Mouse (Mus musculus): ENCODE data around the gene Cpeb3.
"Not testable (repeated sequence)": the region's sequence is repeated elsewhere in the genome, so short reads cannot be mapped to it uniquely, and the experiment has no call there.

Gene Cpeb3

DNA sequence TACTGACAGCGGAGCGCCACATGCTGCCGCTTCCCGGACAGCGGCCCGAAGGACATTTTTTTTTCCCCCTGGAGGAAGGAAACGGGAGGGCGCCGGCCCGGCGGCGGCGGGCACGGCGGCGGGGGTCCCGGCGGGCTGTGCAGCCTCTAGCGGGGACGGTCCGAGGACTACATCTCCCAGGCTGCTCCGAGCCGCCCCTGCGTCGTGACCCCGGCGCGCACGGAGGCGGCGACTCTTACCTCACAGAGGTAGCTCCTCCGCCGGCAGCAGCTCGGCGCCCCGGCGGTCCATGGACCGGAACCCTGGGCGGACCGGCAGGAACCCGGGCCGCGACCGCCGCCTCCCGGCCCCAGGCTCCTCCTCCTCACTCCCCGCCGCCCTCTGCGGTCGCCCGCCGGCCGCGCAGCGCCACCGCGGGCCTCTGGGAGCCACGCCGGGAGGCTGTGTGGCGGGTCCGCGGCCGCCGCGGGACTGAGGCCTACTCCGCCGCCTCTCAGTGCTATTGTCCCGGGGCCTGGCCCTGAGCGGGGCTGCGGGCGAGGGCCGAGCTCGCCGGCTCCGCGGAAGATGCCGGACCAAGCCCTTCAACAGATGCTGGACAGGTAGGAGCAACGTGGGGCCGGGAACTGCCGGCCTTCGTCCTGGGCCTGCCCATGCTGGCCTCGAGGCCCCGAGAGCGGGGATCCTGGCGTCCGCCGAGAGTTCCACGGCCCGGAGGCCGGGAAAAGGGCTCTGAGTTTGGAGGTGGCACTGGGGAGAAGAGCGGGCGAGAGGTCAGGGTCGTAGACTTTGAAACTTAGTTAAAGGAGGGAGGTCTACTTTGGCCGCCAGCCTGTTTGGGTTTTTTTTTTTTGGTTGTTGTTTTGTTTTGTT is 862 bp downstream of the Cpeb3 start, which contains the start of gene March5:
Gene March5 (plus strand): TSS at position 241 of the 873 bp plus-strand sequence.
- peak; percentile 87 for DNase-seq (ENCODE audit: low read depth, low spot score)

DNA sequence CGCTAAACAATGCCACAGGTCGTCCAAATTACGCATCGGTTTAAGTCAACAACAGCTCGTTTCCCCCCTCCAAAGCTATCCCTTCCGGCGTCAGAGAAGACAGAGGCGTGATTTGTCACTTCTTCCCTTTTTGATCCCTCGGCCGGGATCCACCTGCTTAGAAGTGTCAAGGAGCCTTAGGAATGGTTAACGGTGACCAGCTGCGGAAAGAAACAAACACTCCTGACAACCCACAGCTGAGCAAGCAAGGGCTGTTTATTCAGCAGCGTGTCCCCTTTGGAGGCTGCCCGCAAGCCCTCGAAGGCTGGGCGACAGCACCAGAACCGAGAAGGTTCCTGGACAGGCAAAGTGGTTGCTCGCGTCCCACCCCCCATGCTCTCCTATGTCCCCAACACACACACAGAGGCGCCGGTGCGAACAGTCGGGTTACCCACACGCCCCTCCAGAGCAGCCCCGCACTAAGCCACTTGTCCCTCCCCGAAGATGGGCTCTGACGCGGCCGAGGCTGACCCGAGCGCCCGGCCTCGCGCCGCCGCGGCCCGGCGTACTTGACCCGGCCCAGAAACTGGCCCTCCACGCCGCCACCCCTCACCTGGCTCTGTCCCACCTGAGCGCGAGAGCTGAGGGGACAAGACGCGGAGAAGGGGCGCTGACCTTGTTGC is 1.6 kb downstream of the Cpeb3 start:
- peak; percentile 58 for DNase-seq (ENCODE audit: low read depth, low spot score)

DNA sequence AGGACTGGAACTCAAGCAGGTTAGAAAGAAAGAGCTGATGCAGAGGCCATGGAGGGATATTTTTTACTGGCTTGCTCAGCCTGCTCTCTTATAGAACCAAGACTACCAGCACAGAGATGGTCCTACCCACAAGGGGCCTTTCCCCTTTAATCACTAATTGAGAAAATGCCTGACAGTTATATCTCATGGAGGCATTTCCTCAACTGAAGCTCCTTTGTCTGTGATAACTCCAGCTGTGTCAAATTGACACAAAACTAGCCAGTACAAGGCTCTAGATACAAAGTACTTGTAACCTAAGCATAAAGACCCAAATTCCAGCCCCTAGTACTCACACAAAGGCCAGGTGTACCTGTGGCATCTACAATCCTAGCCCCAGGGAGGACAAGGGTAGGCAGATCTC is 3.2 kb downstream of the Cpeb3 start:
- not testable (repeated sequence) for DNase-seq (ENCODE audit: low read depth, low spot score)

DNA sequence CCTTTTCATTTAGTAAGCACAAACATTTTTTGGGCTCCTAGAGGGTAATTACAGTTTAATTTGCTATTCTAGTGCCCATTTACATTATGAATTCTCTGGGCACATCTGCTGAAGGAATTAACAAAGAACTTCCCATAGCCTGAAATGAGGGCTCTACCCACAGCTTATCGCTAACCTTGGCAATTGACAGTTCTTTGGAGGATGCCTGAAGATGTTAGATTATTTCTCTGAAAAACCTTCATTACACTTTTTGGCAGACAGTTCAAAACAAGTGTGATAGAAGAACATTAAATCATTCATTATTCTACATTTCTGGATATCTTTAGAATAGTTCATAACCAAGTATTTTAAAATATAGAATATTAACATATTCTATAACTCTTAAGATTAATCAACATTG is 5.0 kb downstream of the Cpeb3 start:
- no peak for DNase-seq (ENCODE audit: low read depth, low spot score)

DNA sequence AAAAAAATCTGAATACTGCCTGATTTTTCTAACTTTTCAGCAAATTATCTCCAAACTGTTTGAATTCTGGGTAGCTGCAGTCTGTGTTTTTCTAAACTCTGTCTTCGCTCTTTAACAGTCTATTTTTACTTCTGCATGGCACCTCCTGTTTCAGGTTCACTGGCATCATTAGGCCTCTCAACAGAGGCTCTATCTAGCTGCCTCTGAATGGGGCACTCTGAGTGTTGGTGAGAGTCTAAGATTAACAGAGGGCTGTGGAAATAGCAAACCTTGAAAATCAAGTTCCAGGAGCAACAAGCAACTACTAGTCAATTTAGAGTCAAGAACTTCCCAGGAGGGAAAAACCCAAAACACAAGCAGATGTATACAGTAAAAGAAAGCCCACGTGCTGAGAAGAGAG is 8.5 kb downstream of the Cpeb3 start:
- DNase-seq (ENCODE audit: low read depth, low spot score), result no peak

DNA sequence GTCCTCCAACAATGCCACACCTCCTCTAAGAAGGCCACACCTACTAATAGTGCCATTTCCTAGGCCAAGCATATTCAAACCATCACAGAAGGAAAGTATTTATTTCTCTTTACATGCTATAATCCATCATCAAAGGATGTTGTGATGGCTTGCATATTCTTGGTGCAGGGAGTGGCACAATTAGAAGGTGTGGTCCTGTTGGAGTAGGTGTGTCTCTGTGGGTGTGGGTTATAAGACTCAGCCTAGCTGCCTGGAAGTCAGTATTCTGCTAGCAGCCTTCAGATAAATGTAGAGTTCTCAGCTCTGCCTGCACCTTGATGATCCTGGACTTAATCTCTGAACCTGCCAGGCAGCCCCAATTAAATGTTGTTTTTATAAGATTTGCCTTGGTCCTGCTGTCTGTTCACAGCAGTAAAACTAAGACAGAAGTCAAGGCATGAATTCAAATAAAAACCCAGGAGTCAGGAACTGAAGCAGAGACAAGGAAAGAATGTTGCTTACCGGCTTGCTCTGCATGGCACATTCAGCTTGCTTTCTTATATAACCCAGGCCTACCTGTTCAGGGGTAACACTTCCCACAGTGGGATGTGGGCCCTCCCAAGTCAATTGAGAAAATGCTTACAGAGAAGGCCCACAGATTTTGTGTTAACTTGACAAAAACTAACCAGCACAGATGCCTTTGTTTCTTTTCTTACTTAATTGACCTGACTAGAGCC is 10.1 kb downstream of the Cpeb3 start:
- DNase-seq (ENCODE audit: low read depth, low spot score), result no peak

DNA sequence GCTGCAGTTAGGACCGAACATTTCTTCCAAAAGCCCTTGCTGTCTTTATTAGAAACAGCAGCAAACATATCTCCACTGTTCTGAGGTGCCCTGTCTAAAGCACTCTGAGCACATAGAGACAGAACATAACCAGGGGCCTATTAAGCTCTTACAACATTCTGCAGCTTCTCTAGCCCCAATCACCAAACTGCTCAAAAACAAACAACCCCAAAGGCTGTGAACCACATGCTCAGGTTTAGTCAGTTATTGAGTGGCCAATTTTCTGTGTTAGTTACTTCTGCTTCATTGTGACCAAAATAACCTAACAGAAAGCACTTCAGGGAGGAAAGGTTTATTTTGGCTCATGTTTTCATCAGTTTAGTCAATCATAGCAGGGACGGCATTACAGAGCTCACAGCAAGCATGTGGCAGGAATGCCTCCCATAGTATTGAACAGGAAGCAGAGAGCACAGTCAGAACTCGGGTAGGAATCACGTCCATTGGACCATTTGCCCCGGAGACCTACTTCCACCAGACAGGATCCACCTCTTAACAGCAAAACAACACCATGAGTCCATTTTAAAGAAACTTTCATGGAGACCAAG is 15.8 kb downstream of the Cpeb3 start:
- DNase-seq (ENCODE audit: low read depth, low spot score), result no peak

DNA sequence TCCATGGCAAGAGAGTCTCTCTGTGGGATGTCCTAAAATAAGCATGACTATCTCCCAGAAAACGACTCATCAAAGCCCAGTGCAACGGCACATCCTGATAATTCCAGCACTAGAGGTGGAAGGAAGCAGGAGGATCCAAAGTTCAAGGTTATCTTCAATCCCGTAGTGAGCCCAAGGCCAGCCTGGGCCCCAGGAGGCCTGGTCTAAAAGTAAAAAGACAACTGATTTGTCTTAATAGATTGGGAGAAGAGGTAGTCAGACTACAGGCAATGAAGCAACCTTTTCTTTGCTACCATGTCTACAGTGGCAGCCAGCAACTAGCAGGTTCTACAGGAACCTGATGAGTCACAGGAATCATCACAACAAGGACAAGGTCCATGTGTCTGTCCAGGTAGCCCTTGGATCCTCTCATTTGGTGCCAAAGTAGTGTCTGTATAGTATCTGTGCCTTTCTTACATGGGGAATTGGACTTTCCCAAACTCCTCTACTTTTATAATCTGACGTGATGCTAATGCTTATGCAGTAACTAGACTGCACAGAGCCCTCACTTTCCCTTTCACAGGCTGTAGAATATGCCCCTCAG is 19.9 kb downstream of the Cpeb3 start:
- DNase-seq (ENCODE audit: low read depth, low spot score), result no peak

DNA sequence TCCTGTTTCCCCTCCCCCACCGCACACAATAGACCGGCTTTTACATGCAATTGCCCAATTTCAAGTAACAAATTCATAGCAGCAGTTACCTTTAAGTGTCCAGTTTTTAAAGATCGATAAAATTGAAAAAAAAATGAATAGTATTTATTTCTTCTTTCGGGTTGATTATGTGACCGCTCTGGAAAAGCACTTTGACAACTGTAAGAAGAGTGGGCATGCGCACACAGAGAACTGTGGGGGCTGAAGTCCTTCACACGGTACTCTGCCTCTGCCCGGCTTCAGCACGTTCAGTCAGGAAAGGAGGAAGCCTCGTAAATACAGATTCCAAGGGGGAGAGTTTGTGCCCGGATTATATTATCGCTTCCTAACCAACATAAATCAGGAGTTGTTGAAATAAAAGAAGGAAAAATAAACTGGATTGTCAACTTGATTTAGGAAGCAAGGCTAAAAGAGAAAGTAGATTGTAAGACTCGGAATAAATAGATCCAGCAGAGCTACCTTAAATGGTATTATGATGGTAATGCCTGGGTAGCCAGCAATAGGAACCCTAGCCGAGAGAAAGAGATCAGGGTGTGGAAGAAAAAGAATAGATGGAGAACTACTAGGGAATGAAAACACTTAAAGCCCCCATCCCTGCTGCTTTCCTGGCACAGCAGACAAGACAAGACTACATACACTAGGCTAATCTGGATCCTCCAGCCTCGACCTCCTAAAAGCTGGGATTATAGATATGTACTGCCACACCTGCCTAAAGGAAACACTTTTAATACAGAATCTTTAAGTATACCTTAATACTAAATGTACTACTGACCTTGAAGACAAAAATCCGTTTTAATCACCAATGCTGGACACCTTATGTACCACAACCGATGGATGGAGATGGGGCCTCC is 30.3 kb downstream of the Cpeb3 start:
- DNase-seq (ENCODE audit: low read depth, low spot score), result peak; percentile 73

DNA sequence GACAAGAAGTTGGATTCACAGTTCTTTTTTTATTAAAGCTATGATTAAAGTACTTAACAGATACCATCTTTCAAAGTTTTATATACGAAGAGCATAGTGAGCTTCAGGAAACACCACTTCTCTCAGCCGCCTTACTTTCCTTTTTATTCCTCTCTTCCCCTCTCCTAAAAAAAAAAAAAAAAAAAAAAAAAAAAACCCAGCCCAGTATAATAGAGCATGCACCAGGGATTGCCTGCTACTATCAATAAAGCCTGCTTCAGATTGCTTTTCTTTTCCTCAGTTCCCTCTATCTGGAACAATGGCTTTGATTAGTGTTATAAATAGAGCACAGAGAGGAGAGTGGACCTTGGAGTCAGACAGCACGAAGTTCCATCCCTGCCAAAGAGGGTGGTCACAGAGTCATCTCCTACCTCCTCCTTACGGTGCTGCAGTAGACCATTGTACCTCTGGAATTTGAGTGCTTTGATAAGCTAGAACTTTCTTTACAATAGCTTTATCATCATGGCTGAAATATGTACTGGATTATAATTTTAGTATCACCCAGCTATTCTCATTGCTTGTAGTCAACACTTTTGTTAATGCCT is 31.4 kb downstream of the Cpeb3 start:
- DNase-seq (ENCODE audit: low read depth, low spot score), result no peak

DNA sequence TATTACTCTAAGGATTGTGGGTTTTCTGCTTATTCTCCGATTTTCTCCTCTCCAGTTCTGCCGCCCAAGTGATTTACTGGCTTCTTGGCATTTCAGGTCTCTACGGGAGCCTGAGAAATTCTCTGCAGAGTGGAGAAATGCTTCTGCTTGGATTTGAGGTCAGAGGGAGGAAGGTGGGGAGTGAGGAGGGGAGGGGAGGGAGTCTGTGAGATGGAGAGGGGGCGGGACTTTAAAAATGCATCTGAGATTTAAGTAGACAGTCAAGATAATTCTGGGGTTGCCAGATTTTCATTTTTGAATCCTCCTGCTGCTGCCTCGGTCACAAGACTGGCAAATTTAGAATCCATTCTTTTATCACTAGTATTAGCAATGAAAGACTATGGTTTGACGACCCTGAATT is 32.5 kb downstream of the Cpeb3 start:
- peak; percentile 64 for DNase-seq (ENCODE audit: low read depth, low spot score)

DNA sequence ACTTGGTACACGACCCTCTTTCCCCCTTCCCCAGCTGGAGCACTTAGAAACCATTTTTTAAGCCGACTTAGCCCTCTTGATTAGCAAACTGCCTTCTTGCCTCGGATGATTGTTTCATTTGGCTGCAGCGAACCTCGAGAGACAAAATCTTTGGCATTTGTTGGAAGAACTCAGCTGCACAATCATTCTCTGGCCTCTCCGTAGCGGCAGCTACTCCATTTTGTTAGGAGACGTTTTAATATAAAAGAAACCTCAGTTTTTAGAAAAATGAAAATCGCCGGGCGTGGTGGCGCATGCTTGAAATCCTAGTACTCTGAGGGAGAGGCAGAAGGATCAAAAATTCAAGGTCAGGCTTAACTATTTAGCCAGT is 33.0 kb downstream of the Cpeb3 start:
- DNase-seq (ENCODE audit: low read depth, low spot score), result no peak

DNA sequence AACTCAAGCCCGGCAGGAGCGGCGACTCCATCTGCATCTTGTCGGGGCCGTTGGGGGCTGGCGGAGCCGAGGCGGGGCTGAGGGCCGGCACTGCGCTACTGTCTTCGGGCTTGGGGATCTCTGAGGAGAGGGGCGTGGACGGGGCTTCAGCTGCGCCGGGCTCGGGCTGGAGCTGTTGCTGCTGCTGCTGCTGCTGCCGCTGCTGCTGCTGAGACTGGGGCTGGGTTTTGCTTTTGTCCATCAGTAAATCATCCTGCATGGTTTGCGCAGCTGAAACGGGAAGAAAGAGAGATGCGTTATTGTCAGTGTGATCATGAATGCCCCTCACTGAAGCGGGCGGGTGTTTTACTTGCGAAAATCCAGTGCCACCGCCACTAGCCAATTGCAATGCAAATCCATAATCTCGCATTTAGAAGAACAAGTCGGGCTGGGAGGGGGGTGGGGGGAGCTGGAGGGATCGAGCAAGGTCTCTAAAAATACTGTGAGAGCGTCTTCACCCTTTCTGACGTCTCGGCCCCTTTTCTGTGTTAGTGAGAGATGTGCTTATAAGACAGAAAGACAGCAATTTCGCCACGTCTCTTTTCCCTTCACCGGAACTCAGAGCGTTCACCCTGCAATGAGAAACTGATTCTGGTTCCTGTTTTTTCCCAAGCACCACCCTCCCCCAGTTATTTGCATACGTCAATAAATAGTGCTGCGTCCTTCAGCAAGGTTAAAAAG is 33.5 kb downstream of the Cpeb3 start:
- peak; percentile 59 for DNase-seq (ENCODE audit: low read depth, low spot score)

DNA sequence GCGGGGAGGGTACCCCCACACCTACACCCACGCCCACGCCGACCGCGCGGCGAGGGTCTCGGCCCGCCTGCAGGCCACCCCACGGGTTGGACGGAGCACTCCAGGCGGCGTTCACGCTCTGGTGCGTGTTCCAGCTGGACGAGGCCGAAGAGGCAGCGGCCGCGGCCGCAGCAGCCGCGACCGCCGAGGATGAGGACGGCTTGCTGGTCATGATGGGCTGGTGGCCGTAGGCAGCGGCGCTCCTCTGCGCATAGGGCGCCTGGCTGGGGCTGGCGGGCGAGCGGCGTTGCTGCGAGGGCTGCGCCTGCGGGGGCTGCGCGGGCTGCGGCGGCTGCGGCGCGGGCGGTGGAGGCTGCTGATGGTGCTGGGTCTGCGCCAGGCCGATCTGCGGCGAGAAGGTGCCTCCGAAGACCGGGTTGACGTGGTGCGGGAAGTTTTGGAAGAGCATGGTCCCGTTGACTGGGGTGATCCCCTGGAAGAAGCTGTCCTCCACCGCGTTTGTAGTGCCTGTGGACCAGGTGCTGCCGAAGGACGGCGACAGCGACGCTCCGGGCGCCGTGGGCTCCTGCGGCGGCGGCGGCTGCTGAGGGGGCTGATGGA is 34.2 kb downstream of the Cpeb3 start:
- DNase-seq (ENCODE audit: low read depth, low spot score), result peak; percentile 39

DNA sequence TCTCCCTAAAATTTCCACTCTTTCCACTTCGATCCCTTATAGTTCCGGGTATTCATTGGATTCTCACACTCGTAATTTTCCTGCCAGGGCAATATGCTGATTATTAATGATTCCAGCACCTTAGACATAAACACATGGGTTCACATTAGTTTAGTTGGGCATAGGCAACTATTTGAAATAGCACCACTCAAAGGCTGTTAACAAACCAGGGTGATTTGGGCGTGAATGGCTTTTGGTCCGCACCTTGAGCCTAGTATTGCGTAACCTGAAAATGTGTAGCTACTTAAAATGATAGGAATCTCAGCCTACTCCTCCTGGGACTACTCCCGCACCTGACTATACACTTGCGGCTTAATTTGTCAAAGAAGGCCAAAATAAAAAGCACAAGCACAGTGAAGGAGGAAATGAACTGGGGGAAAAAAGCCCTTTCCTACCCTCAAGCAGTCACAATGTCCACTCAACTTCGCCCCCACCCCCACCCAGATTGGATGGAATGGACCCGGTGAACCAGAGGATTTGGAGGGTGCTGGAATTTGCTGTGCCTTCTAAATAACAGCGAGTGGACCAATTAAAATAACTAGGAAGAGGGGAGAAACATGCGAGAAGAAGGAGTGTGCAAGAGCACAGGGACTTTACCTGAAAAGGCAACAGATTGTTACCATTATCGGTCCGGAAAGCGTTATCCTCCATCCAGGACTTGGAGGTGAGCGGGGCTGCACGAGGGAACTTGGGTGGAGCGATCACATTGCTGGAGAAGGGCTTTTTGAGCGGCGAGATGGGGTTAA is 34.9 kb downstream of the Cpeb3 start:
- DNase-seq (ENCODE audit: low read depth, low spot score), result no peak

DNA sequence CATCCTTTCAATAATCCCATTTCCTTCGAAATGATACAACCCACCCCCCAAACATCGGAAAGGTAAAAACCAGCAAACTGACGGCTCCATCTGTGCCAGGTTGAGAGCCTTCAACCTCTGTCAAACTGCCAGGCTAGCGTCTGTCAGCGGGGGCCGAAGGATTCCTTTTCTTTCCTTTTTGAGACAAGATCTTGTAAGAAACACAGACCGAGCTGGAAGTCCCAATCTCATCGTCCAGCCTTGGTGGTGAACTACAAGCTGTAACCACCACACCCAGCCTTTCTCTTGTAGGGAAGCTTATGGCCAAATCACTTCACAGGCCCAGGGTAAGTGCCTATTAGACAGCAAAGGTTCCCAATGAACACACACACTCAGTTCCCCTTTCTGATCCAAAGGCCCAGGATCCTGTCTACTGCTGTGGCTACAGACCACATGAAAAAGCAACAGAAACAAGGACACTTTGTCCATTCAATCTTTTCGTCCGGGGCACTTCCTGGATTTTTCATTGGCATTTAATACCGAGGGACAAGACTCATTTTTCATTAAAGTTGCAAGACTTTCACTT is 35.8 kb downstream of the Cpeb3 start:
- DNase-seq (ENCODE audit: low read depth, low spot score), result no peak

DNA sequence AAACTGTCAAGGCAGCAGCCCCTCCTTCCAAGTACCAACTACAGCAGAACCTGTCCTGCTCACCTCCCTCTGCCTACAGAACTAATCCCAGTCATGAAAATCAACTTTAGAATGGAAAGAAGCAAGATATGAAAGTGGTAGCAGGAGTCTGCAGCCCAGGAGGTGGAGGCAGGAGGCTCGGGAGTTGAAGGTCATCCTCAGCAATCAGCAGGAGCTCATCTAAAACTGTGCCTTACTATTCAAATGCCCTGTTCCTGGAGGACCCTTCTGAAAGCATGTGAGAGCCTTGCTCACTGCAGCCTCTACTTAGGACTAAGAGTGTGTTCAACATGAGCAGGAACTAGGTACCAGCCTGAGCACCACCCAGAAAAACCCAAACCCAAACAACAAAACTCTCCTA is 36.3 kb downstream of the Cpeb3 start:
- no peak for DNase-seq (ENCODE audit: low read depth, low spot score)

DNA sequence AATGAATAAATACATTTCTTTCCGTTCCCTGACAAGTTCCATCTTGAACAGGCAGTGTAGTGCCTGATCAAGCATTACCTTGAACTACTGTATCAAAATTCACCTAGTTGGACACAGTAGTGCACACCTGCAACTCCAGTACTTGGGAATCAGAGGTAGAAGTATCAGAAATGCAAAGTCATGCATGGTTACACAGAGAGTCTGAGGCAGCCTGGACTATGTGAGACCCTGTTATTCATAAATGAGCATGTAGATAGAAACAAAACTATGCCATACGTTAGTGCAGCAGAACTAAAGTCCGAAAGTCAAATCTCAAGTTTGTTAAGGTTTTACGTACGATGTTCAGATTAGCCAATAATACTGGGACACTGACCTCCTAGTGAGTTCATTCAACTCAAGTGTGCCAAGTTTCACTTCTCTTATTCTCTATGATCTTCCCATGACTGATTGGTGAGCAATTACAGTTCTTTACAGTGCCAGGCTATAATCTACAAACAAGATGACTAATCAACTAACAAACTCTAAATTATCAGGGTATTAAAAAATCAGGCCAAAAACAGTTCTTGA is 51.5 kb downstream of the Cpeb3 start:
- DNase-seq (ENCODE audit: low read depth, low spot score), result no peak
